Mouse (Mus musculus) kidney, adult 8-10 months (tissue): ENCODE results near the gene Mdga2.

ENCODE experiments used
- DNase-seq, 2 experiments: peaks; one replicate each; pipeline ENCODE4 v3.0.0; 2022

Mdga2 gene

DNA sequence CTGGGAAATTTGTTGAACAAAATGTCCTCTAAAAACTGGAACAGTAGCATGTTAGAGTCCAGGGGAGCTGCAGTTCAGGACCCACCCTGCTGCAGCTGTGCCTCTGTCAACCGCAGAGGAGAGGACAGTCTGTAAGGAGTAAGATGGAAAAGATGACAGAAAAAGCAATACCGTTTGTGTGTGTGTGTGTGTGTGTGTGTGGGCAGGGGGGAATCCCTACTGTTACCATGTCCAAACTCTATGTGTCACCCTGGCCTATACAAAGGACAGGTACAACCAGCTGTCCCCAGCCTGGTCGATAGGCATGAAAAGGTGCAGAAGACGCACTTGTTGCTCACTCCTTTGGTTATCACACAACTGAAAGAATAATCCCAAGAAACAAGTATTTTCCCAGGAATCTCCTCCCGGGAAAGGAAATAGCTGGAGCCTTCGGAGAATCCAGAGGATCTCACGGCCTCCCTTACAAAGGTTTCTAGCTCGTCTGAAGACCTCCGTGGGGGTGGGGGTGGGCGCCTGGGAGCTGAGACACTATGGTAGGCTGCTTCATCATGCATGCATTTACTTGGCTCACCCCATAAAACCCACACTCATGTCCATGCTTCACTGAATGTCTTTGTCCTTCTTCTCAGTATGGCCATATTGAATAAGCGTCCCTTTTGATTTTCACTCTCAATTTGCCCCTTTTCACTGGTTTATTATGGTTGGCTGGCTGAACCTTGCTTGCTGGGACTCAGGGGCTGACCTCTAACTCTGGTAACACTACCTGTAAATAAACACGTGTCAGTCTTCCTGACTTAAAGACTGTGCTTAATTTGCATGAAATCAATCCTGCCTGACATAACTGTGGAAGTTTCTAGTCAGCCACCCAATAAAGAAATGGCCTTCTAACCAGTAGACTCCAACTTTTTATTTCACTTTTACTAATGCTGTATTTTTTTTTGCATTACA, 573.5 kb downstream of the Mdga2 start:
- no peak for DNase-seq

DNA sequence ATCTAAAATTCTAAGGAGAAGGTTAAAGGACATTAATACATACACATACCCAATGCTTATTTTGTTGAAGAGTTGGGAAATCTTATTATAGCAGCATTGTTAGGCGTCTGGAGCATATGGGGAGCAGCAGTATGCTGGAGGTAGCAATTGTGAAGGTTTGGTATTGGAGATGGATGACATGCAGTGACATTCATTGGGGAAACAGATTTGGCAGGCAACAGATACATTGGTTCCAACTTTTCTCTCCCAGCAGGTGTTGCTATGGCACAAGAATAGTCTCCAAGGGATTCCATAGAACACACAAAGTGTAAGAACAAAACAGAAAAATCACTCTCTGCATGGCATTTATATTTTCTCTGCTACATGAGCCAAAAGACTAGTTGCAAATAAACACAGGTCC, 581.9 kb downstream of the Mdga2 start:
- no peak for DNase-seq

DNA sequence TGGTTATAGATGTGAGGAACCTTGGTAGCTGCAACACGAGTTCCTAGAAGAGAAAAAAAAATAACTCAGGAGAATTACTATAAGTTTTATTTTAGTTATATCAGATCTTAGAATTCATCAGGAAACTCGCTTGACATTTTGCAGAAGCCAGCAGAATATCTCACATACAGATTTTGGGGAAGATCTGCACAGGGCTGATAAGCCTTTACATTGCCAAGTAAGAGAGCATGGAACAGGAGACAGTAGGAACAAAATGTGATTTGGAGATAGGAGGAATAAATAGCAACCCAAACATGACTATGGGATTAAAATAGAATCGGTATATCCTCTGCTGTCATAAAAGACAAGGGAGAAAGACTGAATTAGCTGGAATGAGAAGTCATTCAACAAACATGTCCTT, 602.4 kb downstream of the Mdga2 start:
- DNase-seq = no peak

DNA sequence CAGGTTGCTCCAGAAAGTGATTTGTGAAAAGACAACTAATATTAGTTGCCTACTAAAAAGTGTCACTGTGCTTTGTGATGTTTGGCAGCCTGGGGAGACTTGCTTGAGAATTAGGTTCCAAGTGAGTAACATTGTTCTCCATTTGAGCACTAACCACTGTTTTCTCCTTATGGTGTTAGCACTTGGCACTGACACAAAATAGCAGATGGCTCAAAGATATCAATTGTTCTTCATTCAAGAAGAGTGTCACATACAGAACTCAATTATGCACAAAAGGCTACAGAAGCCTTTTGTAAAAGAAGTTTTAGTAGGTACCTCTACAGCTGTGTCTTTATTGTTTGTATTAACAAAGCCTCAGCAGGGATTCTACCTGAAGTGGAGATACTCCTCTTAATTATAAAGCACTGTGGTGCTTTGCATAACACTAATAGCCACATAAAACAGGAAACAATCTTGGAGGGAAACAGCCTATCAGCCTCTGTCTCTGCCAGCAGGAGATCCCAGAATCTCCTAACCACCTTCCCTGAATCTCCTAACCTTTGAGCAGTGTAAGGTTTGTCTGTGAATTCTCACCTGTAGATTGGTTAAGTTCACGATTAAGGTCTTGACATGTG, 630.6 kb downstream of the Mdga2 start:
- DNase-seq = no peak

DNA sequence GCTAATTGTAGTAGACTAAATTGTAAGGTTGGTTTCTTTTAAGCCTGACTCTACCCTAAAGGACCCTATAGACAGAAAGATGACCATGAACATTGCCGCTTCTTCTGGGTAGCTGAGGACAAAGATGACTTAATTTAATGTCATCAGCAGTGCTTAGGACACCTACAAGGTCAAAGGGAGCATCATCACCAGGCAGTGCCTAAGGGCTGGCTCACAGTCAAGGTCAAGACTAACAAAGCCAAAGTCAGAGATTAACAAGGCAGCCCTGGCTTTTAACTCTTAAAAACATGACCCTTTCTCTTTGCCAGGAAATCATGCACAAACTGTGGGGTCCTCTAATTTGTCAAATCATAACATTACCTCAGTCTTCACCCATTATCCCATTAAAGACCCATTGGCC, 657.0 kb downstream of the Mdga2 start:
- no peak for DNase-seq

DNA sequence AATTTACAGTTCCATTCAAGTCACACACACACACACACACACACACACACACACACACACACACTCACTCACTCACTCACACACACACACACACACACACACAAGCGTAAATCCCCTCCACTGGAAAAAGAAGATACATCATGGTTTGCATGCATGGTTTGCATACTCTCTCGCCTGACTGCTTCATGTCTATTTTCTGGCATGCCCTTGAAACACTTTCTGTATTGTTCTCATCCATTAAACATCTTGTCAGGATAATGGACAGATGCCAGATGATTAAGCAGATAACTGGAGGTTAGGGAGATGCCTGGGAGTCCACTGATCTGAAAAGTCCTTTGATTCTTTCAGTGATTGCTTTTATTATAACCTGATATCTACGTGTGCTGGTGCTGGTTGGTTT, 665.5 kb downstream of the Mdga2 start:
- DNase-seq = no peak

DNA sequence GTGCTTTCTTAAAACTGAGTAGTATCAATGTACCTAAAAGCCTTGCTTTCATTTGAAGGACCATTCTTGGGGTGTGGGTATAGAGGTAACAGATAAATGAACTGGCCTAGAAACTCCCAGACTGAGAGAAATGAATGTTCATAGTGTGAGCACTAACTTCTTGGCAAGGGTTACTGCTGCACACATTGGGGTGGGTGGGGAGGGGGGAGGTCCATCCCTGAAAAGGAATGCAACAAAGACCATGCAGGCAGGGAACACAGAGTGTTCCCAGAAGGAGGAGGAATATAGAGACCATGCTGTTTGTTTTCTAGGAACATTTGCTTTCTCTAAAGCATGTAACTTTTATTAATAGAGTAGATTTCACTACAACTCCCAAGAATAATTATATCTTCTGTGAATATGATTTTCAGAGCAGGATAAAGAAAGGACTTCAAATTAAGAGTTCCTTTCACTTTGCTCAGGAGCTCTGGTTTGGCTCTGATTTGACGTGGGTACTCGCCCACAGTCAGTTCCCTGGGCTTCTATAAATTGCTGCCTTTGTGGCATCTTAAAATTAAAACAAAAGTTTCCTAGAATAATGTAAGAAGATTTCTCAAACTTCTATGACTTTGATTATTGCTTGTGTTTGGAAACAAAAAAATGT, 666.0 kb downstream of the Mdga2 start:
- no peak for DNase-seq

DNA sequence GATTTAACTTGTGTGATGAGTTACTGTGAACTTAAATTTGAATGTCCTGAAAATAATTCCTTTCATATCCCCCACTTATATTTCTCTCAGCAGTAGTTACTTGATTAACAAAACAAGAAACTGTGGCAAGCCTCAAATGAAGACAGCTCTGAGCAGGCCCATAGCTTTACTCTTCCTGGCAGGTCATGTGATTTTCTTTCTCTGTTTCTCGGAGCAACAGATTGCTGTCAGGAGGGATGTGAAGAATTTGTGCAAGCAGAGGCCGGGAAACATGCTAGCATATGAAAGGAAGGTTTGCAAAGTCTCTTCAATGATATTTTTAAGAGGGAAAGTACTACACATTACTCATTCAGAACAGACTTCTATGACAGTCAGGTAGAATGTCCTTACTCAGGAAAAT, 697.4 kb downstream of the Mdga2 start:
- no peak for DNase-seq

DNA sequence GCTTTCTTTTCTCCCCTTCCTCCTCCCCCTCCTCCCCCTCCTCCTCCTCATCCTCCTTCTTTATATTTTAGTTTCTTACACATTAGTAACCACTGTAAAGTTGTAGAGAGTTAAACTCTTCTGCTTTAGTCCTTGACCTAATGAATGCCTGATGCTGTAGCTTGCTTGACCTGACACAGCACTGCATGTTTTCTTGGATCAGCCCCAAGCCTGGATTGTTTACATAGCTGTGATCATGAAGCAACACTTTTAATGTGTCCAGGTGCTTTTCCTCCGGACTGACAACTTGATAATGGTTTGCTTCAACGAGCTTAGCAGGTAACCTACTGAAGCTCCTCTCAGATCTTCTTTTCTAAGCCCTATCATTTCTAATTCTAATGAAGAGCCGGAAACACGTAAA, 723.1 kb downstream of the Mdga2 start:
- DNase-seq = no peak

DNA sequence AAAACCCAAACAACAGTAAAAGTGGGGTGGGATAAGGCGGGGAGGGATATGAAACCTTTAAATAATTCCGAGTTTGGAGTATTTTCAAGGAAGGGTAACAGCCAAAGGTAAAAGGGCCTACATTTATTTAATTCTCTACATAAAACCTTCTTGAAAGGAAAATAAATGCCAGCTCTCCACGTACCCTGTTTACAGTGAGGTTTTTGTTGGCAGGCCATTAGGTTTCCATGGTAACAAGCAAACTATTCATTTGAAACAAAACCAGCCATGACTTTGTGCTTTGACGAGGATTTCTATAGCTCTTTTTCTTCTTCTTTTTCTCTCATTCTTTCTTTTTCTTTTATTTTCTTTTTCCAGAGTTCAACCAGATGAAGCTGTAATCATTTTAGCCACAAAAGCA, 751.5 kb downstream of the Mdga2 start:
- DNase-seq = no peak

DNA sequence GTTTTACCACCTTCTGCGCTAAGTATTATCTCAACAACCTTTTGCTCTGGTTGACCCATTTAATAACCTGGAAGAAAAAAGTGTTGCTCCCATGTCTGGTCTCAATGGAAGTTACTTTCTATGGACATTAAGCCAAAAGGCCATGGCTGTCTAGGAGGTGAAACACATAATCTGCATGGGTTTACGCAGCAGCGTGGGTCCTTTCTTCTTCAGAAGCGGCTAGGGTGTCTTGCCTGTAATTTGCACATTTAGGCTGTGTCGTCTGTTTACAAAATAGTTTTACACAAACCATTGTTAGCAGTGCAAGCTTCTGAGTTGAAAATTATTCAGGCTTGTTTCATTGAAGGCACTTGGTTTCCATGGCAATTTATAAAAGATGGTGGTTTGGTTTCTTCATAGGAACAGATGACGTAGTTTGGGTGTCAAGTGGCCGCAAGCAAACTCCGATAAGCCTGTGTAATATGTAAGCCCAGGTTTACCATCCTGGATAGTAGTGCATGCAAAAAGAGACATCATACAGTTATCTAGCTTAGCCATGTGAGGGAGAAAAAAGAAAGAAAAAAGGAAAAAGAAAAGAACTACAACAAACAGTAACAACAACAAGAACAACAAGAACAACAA, 752.0 kb downstream of the Mdga2 start:
- DNase-seq = no peak

DNA sequence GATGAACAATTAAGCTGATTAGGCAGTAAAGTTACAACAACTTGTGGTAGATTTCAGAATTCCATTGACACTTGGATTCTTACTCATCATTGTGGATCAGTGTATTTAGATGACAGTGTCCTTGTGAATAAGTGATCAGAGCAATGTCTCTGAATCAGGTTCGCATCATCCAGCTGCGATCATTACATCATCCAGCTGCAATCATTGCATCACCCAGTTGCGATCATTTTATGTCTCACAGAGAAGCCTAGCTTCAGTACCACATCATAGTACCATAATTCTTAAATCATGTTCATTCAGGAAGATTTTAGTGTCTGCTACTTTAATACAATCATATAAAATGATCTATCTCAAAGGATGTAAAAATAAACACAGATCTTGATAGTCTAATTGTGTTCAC, 756.8 kb downstream of the Mdga2 start:
- no peak for DNase-seq

DNA sequence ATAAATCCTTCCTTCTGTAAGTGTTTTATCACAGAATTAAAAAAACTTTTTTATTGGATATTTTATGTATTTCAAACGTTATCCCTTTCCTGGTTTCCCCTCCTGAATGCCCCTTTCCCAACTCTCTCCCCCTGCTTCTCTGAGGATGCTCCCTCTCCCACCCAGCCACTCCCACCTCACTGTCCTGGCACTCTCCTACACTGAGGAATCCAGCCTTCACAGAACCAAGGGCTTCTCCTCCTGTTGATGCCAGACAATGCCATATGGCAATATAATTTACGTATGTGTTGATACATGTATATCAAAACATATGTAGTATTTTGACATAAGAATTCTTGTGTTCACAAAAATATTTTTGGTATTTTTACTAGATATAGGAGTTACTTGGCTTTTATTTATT, 779.0 kb downstream of the Mdga2 start:
- no peak for DNase-seq
